Mouse (Mus musculus) cerebellum, adult 11 months (tissue): Measurements from ENCODE around the gene Ppip5k2.

Source experiments
- DNase-seq: peaks from one replicate; pipeline ENCODE4 v3.0.0; 2022

The Ppip5k2 gene

GRCm38 (mm10) chr1:97659405-97659804 lies 110.8 kb downstream of the Ppip5k2 start:
- DNase-seq: no peak

GRCm38 (mm10) chr1:97657786-97658185 lies 112.4 kb downstream of the Ppip5k2 start:
- DNase-seq: no peak

- no peak for DNase-seq
Observed at GRCm38 (mm10) chr1:97657201-97657600, 113.0 kb downstream of the Ppip5k2 start.
